Mouse (Mus musculus): Measurements from ENCODE around the gene Gcc1.

Gcc1 gene

DNA sequence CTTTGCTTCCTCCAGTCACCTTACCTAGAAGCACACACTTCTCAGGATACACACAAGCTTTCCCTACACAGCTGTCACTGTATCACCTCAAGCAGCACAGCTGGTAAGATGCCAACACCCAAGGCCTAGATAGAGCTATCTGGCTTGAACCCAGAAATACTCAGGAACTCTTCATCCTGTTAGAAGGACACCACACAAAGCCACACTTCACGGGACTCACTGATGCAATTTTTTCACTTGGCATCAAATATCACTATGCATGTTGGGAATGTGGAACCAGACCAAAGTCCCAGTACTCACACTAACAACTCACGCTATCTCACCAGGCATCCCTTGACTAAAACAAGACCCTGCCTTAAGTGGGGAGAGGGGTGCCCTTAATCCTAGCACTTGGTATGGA lies 8.5 kb downstream of the Gcc1 start:
- Histone ChIP-seq H3K9me3 (ENCODE audit: low read length) (no peaks in the 10 kb centered on the region), H3K36me3 (ENCODE audit: insufficient read depth, low read length) (peaks cover 56% of the 10 kb centered on the region), H3K27me3 (ENCODE audit: insufficient read depth, low read length) (no peaks in the 10 kb centered on the region), H3K4me3 (replicated peaks; ENCODE audit: low read length) (no peak overlapping the region), H3K4me1 (replicated peaks; ENCODE audit: low read depth, low read length) (peaks cover 50% of the 10 kb centered on the region)
- TF ChIP-seq POU5F1 (IDR thresholded peaks at IDR 0.05; ENCODE audit: borderline replicate concordance, low read length) (no peak), NANOG (IDR thresholded peaks at IDR 0.05; ENCODE audit: borderline replicate concordance, low read length) (no peak), CTCF (conservative IDR thresholded peaks at IDR 0.05; ENCODE audit: low read length) (no peak)

DNA sequence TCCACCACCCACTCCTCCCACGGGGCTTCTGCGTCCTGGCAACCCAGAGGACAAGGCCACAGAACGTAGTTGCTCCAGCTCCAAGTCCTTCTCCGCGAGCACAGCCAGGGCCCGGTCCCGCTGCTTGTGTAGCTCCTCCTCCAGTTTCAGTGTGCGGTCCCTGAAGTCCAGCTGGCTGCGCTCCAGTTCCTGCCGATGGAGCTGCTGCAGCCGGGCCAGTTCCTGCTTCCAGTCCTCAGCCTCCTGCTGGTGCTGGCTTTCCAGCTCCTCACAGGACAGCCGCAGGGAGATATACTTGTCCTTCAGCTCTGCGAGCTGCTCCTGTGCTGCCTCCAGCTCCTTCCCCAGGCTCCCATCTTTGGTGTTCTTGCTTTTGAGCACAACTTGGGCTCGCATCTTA lies 9.7 kb downstream of the Gcc1 start:
- H3K9me3 ChIP-seq (ENCODE audit: low read length): no peaks in the 10 kb centered on the region
- peaks cover 44% of the 10 kb centered on the region for H3K4me1 ChIP-seq (replicated peaks; ENCODE audit: low read depth, low read length)
- TF ChIP-seq CTCF (conservative IDR thresholded peaks at IDR 0.05; ENCODE audit: low read length) (no peak), POU5F1 (IDR thresholded peaks at IDR 0.05; ENCODE audit: borderline replicate concordance, low read length) (no peak), NANOG (IDR thresholded peaks at IDR 0.05; ENCODE audit: borderline replicate concordance, low read length) (no peak)
- peak overlapping the region; percentile 43 for H3K4me3 ChIP-seq (replicated peaks; ENCODE audit: low read length)
- peaks cover 56% of the 10 kb centered on the region for H3K36me3 ChIP-seq (ENCODE audit: insufficient read depth, low read length)
- no peaks in the 10 kb centered on the region for H3K27me3 ChIP-seq (ENCODE audit: insufficient read depth, low read length)

DNA sequence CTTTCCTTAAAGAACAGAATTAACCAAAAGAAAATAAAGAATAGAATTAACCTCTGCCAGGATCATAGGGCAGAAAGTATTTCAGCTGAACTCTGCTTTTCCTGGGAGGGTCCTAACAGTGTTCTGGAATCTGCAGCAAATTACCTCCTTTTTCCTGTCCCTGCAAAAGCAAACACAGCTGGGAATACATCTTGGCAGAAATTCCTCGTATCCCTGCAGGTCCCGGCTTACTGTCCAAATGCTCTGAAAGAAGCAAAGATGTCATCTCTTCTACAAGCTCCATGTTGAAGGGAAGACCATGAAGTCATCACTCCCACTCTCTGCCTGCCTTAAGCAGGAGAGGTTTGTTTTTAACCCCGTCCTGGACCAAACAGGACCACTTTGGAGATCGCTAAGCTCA lies 11.2 kb downstream of the Gcc1 start:
- no peaks in the 10 kb centered on the region for H3K27me3 ChIP-seq (ENCODE audit: insufficient read depth, low read length)
- H3K9me3 ChIP-seq (ENCODE audit: low read length): no peaks in the 10 kb centered on the region
- H3K36me3 ChIP-seq (ENCODE audit: insufficient read depth, low read length): peaks cover 56% of the 10 kb centered on the region
- no peak for TF ChIP-seq NANOG (IDR thresholded peaks at IDR 0.05; ENCODE audit: borderline replicate concordance, low read length)
- no peak for TF ChIP-seq CTCF (conservative IDR thresholded peaks at IDR 0.05; ENCODE audit: low read length)
- TF ChIP-seq POU5F1 (IDR thresholded peaks at IDR 0.05; ENCODE audit: borderline replicate concordance, low read length): no peak
- H3K4me3 ChIP-seq (replicated peaks; ENCODE audit: low read length): no peak overlapping the region
- peaks cover 36% of the 10 kb centered on the region for H3K4me1 ChIP-seq (replicated peaks; ENCODE audit: low read depth, low read length)

DNA sequence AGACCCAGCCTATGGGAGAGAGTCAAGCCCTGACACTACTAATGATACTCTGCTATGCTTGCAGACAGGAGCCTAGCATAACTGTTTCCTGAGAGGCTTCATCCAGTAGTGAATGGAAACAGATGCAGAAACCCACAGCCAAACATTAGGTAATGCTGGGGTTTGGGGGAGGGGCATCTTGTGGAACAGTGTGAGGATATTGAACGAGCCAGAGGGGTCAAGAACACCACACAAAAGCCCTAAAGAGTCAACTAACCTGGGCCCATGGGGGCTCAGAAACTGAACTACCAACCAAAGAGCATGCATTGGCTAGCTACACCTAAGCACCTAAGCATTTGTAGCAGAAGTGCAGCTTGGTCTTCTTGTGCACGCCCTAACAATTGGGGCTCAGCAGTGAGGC lies 17.0 kb downstream of the Gcc1 start:
- Histone ChIP-seq H3K9me3 (ENCODE audit: low read length) (no peaks in the 10 kb centered on the region), H3K36me3 (ENCODE audit: insufficient read depth, low read length) (peaks cover 12% of the 10 kb centered on the region), H3K4me1 (replicated peaks; ENCODE audit: low read depth, low read length) (peaks cover 5% of the 10 kb centered on the region; the same call in 1 of the 2 replicates), H3K27me3 (ENCODE audit: insufficient read depth, low read length) (no peaks in the 10 kb centered on the region), H3K4me3 (replicated peaks; ENCODE audit: low read length) (no peak overlapping the region)
- TF ChIP-seq POU5F1 (IDR thresholded peaks at IDR 0.05; ENCODE audit: borderline replicate concordance, low read length): no peak
- no peak for TF ChIP-seq CTCF (conservative IDR thresholded peaks at IDR 0.05; ENCODE audit: low read length)
- no peak for TF ChIP-seq NANOG (IDR thresholded peaks at IDR 0.05; ENCODE audit: borderline replicate concordance, low read length)

DNA sequence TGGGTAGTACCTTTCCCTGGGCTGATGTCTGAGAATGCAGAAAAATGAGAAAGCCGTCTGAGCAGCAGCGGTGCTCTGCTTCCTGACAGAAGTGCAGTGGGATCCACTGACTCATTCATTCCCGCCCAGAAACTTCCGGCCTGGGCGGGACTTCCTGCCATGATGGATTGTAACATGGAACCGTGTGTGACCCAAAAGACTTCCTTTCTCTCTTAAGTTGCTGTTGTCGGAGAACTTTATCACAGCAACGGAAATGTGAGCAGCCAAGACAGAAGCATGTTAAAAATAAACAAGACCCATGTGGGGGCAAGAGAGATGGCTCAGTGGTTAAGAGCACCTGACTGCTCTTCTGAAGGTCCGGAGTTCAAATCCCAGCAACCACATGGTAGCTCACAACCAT lies 18.1 kb downstream of the Gcc1 start:
- peaks cover 5% of the 10 kb centered on the region; the same call in 1 of the 2 replicates for H3K4me1 ChIP-seq (replicated peaks; ENCODE audit: low read depth, low read length)
- peaks cover under 1% of the 10 kb centered on the region; the same call in 1 of the 2 replicates for H3K36me3 ChIP-seq (ENCODE audit: insufficient read depth, low read length)
- H3K27me3 ChIP-seq (ENCODE audit: insufficient read depth, low read length): no peaks in the 10 kb centered on the region
- H3K4me3 ChIP-seq (replicated peaks; ENCODE audit: low read length): no peak overlapping the region
- peaks cover 1% of the 10 kb centered on the region; the same call in 1 of the 2 replicates for H3K9me3 ChIP-seq (ENCODE audit: low read length)
- TF ChIP-seq NANOG (IDR thresholded peaks at IDR 0.05; ENCODE audit: borderline replicate concordance, low read length) (no peak), CTCF (conservative IDR thresholded peaks at IDR 0.05; ENCODE audit: low read length) (no peak), POU5F1 (IDR thresholded peaks at IDR 0.05; ENCODE audit: borderline replicate concordance, low read length) (no peak)

DNA sequence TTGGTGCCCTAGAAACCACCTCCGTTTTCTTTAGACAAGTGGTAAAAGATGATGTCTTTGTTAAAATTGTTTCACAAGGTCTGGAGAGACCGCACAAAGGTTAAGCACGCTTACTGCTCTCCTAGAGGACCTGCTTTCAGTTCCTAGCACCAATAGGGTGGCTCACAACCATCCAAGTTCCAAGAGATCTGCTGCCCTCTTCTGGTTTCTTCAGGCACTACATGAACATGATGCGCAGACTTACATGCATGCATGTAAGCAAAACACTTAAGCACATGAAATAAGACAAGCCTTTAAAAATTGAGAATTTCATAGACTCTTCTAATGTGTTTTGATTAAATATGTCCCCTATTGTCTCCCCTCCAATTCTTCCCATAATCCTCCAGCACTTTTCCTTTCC lies 28.4 kb downstream of the Gcc1 start:
- Histone ChIP-seq H3K9me3 (ENCODE audit: low read length) (peaks cover 15% of the 10 kb centered on the region), H3K27me3 (ENCODE audit: insufficient read depth, low read length) (peaks cover 66% of the 10 kb centered on the region), H3K4me1 (replicated peaks; ENCODE audit: low read depth, low read length) (peaks cover 29% of the 10 kb centered on the region), H3K4me3 (replicated peaks; ENCODE audit: low read length) (no peak overlapping the region), H3K36me3 (ENCODE audit: insufficient read depth, low read length) (no peaks in the 10 kb centered on the region)
- TF ChIP-seq CTCF (conservative IDR thresholded peaks at IDR 0.05; ENCODE audit: low read length) (peak; percentile 57), NANOG (IDR thresholded peaks at IDR 0.05; ENCODE audit: borderline replicate concordance, low read length) (no peak), POU5F1 (IDR thresholded peaks at IDR 0.05; ENCODE audit: borderline replicate concordance, low read length) (no peak)

DNA sequence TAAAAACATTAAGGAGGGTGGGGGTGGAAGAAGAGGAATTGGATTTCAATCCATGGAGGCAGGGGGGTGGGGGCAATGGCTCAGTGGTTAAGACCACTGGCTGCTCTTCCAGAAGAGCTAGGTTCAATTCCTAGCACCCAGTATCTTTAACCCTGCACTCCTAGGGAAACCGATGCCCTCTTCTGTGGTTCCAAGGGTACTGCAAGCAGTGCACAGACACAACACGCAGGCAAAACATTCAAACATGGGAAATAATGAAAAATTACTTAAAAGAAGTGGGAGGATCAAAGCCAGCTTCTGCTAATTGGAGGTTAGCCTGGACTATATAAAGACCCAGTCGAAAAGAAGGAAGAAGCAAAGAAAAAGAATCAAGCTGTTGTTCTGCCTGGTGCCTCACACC lies 29.5 kb downstream of the Gcc1 start:
- no peaks in the 10 kb centered on the region for H3K36me3 ChIP-seq (ENCODE audit: insufficient read depth, low read length)
- peaks cover 74% of the 10 kb centered on the region for H3K27me3 ChIP-seq (ENCODE audit: insufficient read depth, low read length)
- H3K9me3 ChIP-seq (ENCODE audit: low read length): peaks cover 5% of the 10 kb centered on the region; the same call in 1 of the 2 replicates
- no peak overlapping the region for H3K4me3 ChIP-seq (replicated peaks; ENCODE audit: low read length)
- TF ChIP-seq POU5F1 (IDR thresholded peaks at IDR 0.05; ENCODE audit: borderline replicate concordance, low read length): no peak
- peak; percentile 63 for TF ChIP-seq CTCF (conservative IDR thresholded peaks at IDR 0.05; ENCODE audit: low read length)
- no peak for TF ChIP-seq NANOG (IDR thresholded peaks at IDR 0.05; ENCODE audit: borderline replicate concordance, low read length)
- peaks cover 29% of the 10 kb centered on the region for H3K4me1 ChIP-seq (replicated peaks; ENCODE audit: low read depth, low read length)

DNA sequence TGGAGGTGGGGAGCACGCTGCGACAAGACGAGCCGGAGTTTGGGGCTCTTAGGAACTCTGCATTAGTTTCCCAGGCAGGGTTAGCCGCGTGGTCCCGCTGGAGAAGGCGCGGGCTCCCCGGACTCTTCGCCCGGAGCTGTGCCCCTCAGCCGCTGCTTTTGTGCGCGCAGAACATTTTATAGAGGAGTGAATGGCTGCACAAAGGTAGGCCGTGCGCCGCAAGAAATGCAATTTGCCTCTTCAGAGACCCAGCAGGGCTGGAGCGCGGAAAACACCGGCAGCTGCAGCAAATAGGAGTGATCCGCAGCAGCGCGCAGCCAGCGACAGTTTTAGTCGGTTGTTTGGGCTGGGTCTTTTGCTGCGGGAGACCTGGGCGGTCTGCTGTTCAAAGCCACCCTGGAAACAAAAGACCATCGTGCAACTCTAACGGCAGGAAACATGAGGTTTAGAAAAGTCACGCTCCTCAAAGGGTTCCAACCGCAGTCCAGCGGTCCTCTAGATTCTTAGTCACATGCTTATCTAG lies 30.4 kb downstream of the Gcc1 start, which contains the start of gene Zfp800:
TSS of gene Zfp800 (minus strand) at position 325 of the 523 bp plus-strand sequence.
- Histone ChIP-seq H3K27me3 (ENCODE audit: insufficient read depth, low read length) (peaks cover 79% of the 10 kb centered on the region), H3K36me3 (ENCODE audit: insufficient read depth, low read length) (no peaks in the 10 kb centered on the region), H3K9me3 (ENCODE audit: low read length) (peaks cover 5% of the 10 kb centered on the region; the same call in 1 of the 2 replicates), H3K4me3 (replicated peaks; ENCODE audit: low read length) (peak within 1 kb of the TSS; percentile 72), H3K4me1 (replicated peaks; ENCODE audit: low read depth, low read length) (peaks cover 28% of the 10 kb centered on the region)
- TF ChIP-seq NANOG (IDR thresholded peaks at IDR 0.05; ENCODE audit: borderline replicate concordance, low read length) (no peak), POU5F1 (IDR thresholded peaks at IDR 0.05; ENCODE audit: borderline replicate concordance, low read length) (no peak), CTCF (conservative IDR thresholded peaks at IDR 0.05; ENCODE audit: low read length) (no peak)

All from E14TG2a.4 (cell line).